Mouse (Mus musculus) megakaryocyte-erythroid progenitor cell, adult 5-6 weeks (primary cell): ENCODE measurements around the gene Ank2. TPM values are rescaled to one million over a fixed set of nuclear protein-coding genes. Genes with fewer than 3 reads are reported as not detected.
A peak's percentile ranks its signal among the peaks of the same experiment; 100 is the strongest.

Experiments
- ATAC-seq: replicated peaks from 2 replicates; pipeline ENCODE4 v1.8.0; 2016; ENCODE audit warnings: mild to moderate bottlenecking, inconsistent platforms; ENCODE audit not compliant: severe bottlenecking, poor library complexity, low FRiP score, low TSS enrichment
- total RNA-seq, 2 experiments: library from RNA; stranded (forward) in 1 of 2; stranded (reverse) in 1 of 2; fragments of 200-1000, 215-1000 nt in 1 of 2; fragments of >200 nt in 1 of 2; fragmentation: Nextera tagmentation in 1 of 2; gene quantifications; 2 replicates each; pipeline ENCODE4 v1.2.3; 2014 to 2017

Gene Ank2
- total RNA-seq, 2 experiments from 2014 or later, result 0.38 TPM; not detected in 1

GRCm38 (mm10) chr3:127107281-127107680, 391.9 kb downstream of the Ank2 start:
- ATAC-seq, result no peak

GRCm38 (mm10) chr3:127101326-127101725, 397.8 kb downstream of the Ank2 start:
- ATAC-seq, result no peak

- ATAC-seq, result no peak
Observed at GRCm38 (mm10) chr3:127097745-127098144, 401.4 kb downstream of the Ank2 start.

GRCm38 (mm10) chr3:127097106-127097505, 402.0 kb downstream of the Ank2 start:
- ATAC-seq, result no peak

GRCm38 (mm10) chr3:127093631-127094030, 405.5 kb downstream of the Ank2 start:
- no peak for ATAC-seq

GRCm38 (mm10) chr3:127087574-127087973, 411.6 kb downstream of the Ank2 start:
- ATAC-seq, result no peak

GRCm38 (mm10) chr3:127086834-127087506, 412.2 kb downstream of the Ank2 start:
- ATAC-seq, result no peak

GRCm38 (mm10) chr3:127077369-127077768, 421.8 kb downstream of the Ank2 start:
- ATAC-seq, result no peak

GRCm38 (mm10) chr3:127075531-127076280, 423.4 kb downstream of the Ank2 start:
- no peak for ATAC-seq

GRCm38 (mm10) chr3:127071471-127071870, 427.7 kb downstream of the Ank2 start:
- no peak for ATAC-seq

- ATAC-seq, result no peak
Observed at GRCm38 (mm10) chr3:127063654-127064386, 435.3 kb downstream of the Ank2 start.

- no peak for ATAC-seq
Observed at GRCm38 (mm10) chr3:127059671-127060070, 439.5 kb downstream of the Ank2 start.

GRCm38 (mm10) chr3:127041288-127041687, 457.9 kb downstream of the Ank2 start:
- ATAC-seq, result no peak

GRCm38 (mm10) chr3:127038570-127038969, 460.6 kb downstream of the Ank2 start:
- ATAC-seq, result no peak

GRCm38 (mm10) chr3:127036118-127036517, 463.0 kb downstream of the Ank2 start:
- no peak for ATAC-seq

- no peak for ATAC-seq
Observed at GRCm38 (mm10) chr3:127035540-127035939, 463.6 kb downstream of the Ank2 start.

- no peak for ATAC-seq
Observed at GRCm38 (mm10) chr3:127034983-127035382, 464.2 kb downstream of the Ank2 start.

GRCm38 (mm10) chr3:127023992-127024391, 475.2 kb downstream of the Ank2 start:
- no peak for ATAC-seq

GRCm38 (mm10) chr3:127020167-127020566, 479.0 kb downstream of the Ank2 start:
- 0 out of 2 replicates have a peak, but pooled peaks have one; percentile 37 for ATAC-seq

GRCm38 (mm10) chr3:127019728-127020127, 479.4 kb downstream of the Ank2 start:
- no peak for ATAC-seq
